Mouse (Mus musculus): ENCODE data around the gene Hipk2.

GRCm38 (mm10) chr6:38743351-38743750, 132.6 kb downstream of the Hipk2 start:
- TF ChIP-seq CTCF (IDR thresholded peaks at IDR 0.05; ENCODE audit: low read depth) (no peak), EP300 (optimal IDR thresholded peaks at IDR 0.05) (no peak)
